Mouse (Mus musculus): ENCODE data around the gene Meox1. TPM values are rescaled to one million over a fixed set of nuclear protein-coding genes. Genes with fewer than 3 reads are reported as not detected.

Gene Meox1
- total and polyA plus RNA-seq, 3 experiments: not detected

DNA sequence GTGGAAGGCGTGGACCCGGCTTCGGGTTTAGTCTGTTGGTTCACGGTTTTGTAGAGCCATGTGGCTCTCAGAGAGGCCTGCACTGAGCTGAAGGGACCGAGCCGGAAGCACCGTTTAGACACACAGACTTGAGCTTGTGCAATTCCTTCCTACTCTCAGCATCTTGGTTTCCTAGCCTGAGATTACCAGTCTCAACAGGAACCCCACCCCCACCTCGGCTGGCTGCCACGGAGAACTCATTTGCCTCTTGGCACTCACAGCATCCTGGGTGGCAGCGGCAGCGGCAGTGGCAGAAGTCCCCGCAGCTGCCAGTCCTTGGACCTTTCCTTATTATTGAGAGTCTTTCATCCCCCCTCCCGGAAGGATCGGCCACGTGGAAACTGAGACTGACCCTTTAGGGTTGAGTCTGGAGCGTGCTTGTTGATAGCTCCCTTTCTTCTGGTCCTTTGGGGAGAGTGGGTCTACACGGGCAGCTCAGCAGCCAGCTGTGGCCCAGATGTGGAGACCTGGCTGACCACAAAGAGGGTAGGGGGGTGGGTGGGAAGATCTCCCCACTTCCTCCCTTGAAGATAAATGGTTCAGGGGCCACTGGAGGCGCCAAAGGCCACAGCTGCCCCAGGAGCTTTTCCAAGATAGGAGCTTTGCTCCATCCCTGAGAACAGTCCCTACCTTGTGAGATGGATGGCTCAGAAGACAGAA lies 24.0 kb downstream of the Meox1 start:
- Histone ChIP-seq H3K79me2 (ENCODE audit: control insufficient read depth, insufficient read depth, low read length, poor library complexity) (no peaks in the 10 kb centered on the region), H3K4me3 (ENCODE audit: control insufficient read depth in 1 of 2, insufficient read depth in 1 of 2, low read depth in 2 of 2, low read length in 2 of 2) (no peak overlapping the region), H3K4me1 (ENCODE audit: control insufficient read depth in 1 of 2, insufficient read depth in 2 of 2, low read length in 2 of 2) (no peaks in the 10 kb centered on the region), H3K27ac (ENCODE audit: control insufficient read depth, low read depth, low read length) (no peak overlapping the region), H3K9ac (ENCODE audit: control insufficient read depth, low read depth, low read length, poor library complexity, severe bottlenecking) (no peak overlapping the region), H3K9me3 (replicated peaks; ENCODE audit: insufficient read depth, low read length) (no peaks in the 10 kb centered on the region), H3K36me3 (ENCODE audit: control insufficient read depth in 1 of 2, insufficient read depth in 2 of 2, low read length in 2 of 2) (no peaks in the 10 kb centered on the region), H3K27me3 (ENCODE audit: control insufficient read depth in 1 of 2, insufficient read depth in 2 of 2, low read length in 2 of 2) (peaks cover 14 to 23% of the 10 kb centered on the region in 2 experiments)
- no peak for TF ChIP-seq UBTF (IDR thresholded peaks at IDR 0.05; ENCODE audit: borderline replicate concordance, insufficient read depth, low read depth, low read length)
- TF ChIP-seq ZC3H11A (IDR thresholded peaks at IDR 0.05; ENCODE audit: low read depth, low read length): no peak
- no peak for TF ChIP-seq HCFC1 (IDR thresholded peaks at IDR 0.05; ENCODE audit: low read depth, low read length)
- no peak for TF ChIP-seq NELFE (IDR thresholded peaks at IDR 0.05; ENCODE audit: low read depth, low read length)
- no peak for TF ChIP-seq BHLHE40 (IDR thresholded peaks at IDR 0.05; ENCODE audit: borderline replicate concordance, low read depth, low read length)
- no peak for TF ChIP-seq RAD21 (IDR thresholded peaks at IDR 0.05; ENCODE audit: low read depth, low read length)
- no peak for TF ChIP-seq USF1 (IDR thresholded peaks at IDR 0.05; ENCODE audit: low read depth, low read length)
- no peak for TF ChIP-seq MAX (IDR thresholded peaks at IDR 0.05; ENCODE audit: low read length)
- TF ChIP-seq ZMIZ1 (IDR thresholded peaks at IDR 0.05; ENCODE audit: low read depth, low read length): no peak
- DNase-seq (ENCODE audit: low read depth, low spot score): no peak

DNA sequence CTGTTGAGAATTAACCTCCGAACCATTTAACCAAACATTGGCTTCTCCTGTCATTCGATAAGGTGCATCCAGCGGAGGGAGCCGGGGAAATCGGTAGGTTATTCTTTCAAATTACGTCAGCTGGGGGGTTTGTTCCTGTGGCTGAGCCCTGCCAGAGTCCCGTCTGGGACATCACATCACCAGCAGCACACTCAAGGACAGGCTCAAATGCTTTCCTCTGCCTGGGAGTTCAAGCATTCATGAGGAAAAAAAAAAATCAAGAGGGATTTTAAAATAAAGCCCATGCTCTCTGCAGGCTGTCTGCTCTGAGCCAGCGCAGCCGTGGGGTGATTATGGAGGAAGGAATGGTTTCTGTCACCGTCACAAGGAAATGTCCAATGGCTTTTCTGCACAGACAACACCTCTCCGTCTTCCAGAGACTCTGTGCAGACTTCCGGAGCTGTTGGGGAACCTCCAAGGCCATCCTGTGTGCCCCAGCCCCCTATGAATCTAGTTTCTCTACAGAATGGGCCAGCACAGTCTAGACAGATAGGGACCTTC lies 26.6 kb downstream of the Meox1 start:
- no peak overlapping the region for H3K9ac ChIP-seq (ENCODE audit: control insufficient read depth, low read depth, low read length, poor library complexity, severe bottlenecking)
- H3K4me1 ChIP-seq (ENCODE audit: control insufficient read depth in 1 of 2, insufficient read depth in 2 of 2, low read length in 2 of 2): no peaks in the 10 kb centered on the region
- no peaks in the 10 kb centered on the region for H3K9me3 ChIP-seq (replicated peaks; ENCODE audit: insufficient read depth, low read length)
- no peak for TF ChIP-seq MAZ (IDR thresholded peaks at IDR 0.05; ENCODE audit: low read depth, low read length)
- TF ChIP-seq KAT2A (conservative IDR thresholded peaks at IDR 0.05; ENCODE audit: low read depth, low read length): no peak
- no peak for TF ChIP-seq NELFE (IDR thresholded peaks at IDR 0.05; ENCODE audit: low read depth, low read length)
- TF ChIP-seq MAFK (IDR thresholded peaks at IDR 0.05; ENCODE audit: borderline replicate concordance, low read depth, low read length): no peak
- no peak for TF ChIP-seq JUND (IDR thresholded peaks at IDR 0.05; ENCODE audit: low read depth, low read length)
- TF ChIP-seq E2F4 (IDR thresholded peaks at IDR 0.05; ENCODE audit: borderline replicate concordance, low read depth, low read length): no peak
- TF ChIP-seq ZMIZ1 (IDR thresholded peaks at IDR 0.05; ENCODE audit: low read depth, low read length): no peak
- TF ChIP-seq TCF12 (IDR thresholded peaks at IDR 0.05; ENCODE audit: low read depth, low read length): no peak
- no peak for TF ChIP-seq GATA1 (IDR thresholded peaks at IDR 0.05; ENCODE audit: low read depth, low read length)
- no peaks in the 10 kb centered on the region for H3K79me2 ChIP-seq (ENCODE audit: control insufficient read depth, insufficient read depth, low read length, poor library complexity)
- no peak overlapping the region for H3K27ac ChIP-seq (ENCODE audit: control insufficient read depth, low read depth, low read length)
- peaks cover 13 to 15% of the 10 kb centered on the region in 2 experiments for H3K27me3 ChIP-seq (ENCODE audit: control insufficient read depth in 1 of 2, insufficient read depth in 2 of 2, low read length in 2 of 2)
- H3K4me3 ChIP-seq (ENCODE audit: control insufficient read depth in 1 of 2, insufficient read depth in 1 of 2, low read depth in 2 of 2, low read length in 2 of 2): no peak overlapping the region
- H3K36me3 ChIP-seq (ENCODE audit: control insufficient read depth in 1 of 2, insufficient read depth in 2 of 2, low read length in 2 of 2): no peaks in the 10 kb centered on the region
- DNase-seq (ENCODE audit: low read depth, low spot score): no peak
